Mouse (Mus musculus) kidney, postnatal 10 days (tissue): ENCODE data around the gene Tmem213.

Source experiments
- DNase-seq: peaks from one replicate; pipeline ENCODE4 v3.0.0; 2021; ENCODE audit warnings: mixed read lengths

Gene Tmem213

DNA sequence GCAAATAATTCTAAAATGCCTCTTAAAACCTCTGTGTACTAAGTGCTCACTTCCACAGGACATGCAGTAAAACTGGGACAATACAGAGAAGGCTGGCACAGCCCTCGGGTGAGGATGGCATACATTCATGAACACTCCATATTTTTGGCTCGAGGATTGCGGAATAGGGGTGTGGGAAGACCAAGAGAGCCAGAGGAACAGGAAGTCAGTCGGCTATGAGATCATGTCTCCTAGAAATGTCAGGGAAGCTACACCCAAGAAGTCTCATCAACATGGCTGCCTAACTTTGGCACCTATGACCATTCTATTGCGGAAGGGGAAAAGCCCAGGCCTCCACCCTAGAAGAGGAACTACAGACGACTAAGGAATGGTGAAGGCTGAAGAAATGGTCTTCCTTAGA lies 9.3 kb downstream of the Tmem213 start:
- DNase-seq = no peak

DNA sequence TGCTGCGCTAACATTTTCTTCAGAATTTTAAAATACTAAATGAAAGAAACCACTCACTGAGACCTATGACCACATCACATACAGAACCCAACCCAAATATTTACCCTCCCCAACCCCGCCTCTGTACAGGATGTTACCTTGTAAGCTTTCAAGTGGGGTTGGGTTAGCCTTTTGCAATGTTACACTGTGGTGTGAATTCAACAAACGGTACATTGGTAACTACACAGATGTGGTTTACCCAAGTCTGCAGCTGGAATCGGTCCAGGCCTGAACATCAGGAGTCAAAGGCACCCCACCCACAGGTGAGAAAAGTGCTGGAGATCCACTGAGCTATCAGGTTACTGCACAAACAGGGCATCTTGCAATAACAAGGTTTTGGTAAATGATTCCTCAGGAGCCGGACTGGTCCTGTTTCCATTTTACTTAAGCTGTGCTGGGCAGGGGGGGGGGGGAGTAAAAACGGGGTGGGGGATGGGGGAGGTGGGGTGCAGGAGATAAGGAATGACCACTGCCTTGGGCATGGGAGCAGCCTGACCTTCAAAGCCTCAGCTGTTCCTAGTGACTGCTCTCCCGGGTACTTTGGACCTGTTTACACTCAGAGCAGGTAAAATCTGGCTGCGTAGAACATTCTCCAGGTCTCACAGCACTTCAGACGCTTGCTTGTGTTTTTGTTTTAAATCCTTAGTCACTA lies 11.8 kb downstream of the Tmem213 start:
- peak; percentile 81 for DNase-seq

DNA sequence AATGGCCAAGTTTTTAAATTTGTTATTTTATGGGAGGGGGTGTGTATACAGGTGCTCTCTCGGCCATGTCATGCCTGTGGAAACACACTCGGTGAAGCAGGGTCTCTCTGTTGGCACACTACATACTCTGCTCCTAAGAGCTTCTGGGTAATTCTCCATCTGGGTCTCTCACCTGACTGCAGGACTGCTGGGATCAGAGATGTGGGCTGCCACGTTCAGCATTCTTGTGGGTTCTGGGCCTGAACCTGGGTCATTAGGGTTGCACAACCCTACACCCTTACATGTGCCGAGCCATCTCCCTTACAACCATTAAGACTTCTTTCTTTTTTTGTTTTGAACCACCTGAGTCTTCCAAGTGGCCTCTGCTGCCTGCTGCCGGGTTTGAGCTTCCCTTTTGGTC lies 12.8 kb downstream of the Tmem213 start:
- no peak for DNase-seq

DNA sequence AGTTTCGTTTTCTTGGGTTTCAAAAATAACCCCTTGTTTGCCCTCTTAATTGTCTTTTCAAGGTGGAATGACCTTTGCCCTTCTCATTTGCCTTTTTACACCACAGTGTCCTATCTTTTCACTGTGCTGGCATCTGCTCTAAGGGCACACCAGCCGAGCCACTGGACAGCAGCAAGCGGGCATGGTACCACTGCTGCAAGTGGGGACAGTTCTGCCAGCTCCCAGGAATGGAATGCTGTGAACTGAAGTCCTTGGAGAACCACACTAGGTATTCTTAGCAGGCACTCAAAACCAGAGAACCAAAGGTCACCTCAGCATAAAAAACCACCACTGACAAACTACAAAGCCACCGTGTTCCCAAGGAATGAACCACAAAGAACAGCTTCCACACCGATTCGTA lies 13.7 kb downstream of the Tmem213 start:
- peak; percentile 55 for DNase-seq

DNA sequence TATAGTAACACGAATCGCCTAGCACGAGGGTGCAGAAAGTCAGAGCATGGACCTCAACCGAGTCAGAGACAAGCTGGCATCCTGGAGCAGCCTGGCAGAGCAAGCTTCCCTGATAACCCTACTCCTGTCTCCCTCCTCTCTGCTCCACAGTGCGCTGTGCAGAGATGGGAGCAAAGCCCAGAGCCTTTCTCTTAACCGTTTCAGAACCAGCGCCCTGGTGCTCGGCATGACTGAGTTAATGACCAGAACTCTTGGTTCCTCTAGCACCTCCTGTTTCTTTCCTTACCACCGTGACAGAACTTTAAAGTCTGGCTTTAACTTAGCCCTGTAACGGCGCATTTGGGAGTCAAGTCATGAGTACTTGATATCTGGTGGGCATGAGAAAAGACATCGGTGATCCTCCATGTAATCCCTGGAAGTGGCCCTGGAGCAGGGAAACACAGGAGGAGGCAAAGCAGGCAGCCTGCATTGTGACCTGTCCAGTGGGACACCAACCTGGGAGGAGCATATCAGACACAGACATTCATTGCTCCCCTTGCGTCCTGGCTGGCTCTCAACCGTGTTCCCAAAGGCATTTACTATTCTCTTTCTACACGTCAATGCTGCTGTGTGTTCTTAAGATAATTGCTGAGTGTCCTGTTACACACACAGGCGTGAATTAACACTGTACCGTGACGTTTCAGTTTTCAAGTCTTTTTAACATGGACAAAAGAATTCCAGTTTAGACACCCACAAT lies 14.6 kb downstream of the Tmem213 start:
- DNase-seq = peak; percentile 22

DNA sequence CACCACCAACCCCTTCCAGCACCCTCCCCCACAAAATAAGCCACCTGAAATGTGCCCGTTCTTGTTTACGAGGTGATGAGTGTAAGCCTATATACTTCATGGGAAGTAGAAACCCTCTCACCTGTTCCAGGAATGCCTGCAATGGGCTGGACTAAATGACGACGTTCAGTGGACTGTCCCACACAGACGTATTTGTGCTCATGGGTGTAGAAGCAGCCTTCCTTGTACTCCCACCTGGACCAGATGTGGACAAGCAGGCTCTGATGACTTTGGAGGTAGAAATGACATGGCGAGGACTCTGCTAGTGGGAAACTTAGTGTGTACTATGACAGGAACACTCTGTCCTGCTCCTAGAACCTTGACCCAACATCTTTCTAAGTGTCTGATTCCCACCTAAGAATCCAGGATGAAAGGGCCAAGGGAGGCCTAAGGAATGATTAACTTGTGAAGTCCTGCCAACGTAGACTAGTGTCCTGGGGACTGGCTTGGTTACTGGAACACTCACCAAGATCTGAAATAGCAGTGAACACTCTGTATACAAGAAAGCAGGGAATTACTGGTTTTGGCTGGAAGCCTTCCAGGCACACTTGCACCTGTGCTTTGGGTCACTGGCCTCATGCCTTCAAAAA lies 15.3 kb downstream of the Tmem213 start, which contains the start of gene Atp6v0a4:
Gene Atp6v0a4, minus strand, starts transcription at position 380 of the 629 bp plus-strand sequence.
- DNase-seq = peak; percentile 74

DNA sequence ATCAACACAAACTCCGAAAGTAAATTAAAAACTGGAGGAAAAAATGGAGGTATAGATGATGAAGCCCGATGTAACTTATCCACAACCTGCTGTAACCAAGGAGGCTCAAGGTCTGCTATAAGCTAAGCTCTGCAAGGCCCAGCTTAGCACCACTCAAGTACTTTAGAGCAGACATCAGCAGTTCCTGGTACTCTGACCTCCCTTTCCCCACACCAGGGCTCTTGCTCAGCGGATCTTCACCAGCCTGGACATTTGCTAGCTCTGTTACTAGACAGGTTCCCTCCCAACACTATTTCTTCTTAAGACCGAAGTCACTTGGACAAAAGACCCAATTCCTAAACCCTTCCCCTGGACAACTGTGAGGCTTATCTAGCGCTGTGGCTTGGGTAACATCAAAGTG lies 15.8 kb downstream of the Tmem213 start:
- no peak for DNase-seq

DNA sequence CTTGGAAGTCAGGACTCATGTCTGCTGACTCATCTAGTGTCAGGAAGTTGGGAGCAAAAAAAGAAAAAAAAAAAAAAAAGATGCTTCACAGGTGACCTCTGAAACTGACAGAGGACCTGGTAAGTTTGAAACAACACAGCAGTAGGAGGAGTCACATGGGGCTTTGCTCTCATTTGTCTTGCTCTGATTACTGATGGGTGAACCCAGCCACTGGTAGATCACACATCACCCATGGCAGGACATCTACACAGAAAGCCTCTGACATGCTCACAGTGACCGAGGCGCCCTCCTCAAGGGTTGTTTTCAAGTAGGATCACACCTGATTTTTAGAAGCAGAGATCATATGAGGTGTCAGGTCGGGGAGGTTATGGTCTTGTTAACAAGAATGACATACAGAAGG lies 16.4 kb downstream of the Tmem213 start:
- no peak for DNase-seq

DNA sequence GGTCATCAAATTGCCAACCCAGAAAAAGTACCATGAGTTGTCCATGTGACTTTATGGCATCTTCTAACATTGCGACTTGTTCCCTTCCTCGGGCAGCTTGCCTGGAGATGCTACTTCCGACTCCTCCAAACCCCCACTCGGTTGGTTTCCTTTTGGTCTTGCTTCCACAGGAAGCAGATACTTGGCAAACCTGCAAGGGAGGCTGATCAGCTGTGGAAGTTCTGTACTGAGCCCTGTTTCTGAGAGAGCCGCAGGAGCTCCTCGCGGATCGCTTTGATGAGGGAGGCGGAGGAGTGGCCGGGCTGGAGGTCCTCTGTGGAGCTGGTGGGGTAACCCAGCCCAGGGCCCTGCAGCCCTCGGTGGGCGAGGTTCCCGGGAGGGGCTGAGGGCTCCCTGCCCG lies 19.1 kb downstream of the Tmem213 start:
- peak; percentile 60 for DNase-seq

DNA sequence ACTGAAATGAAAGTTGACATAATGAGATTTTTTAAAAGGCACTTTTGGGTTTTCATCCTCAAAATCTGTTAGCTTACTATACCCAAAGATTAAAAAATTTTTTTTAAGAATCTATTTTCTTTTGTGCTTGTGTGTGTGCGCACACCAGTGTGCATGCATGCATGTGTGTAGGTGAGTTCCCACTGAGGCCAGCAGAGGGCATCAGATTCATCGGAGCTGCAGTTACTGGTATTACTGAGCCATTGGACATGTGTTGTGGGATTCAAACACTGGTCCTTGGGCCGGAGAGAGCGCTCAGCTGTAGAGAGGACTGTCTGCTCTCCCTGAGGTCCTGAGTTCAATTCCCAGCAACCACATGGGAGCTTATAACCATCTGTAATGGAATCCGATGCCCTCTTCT lies 20.8 kb downstream of the Tmem213 start:
- DNase-seq = peak; percentile 25

DNA sequence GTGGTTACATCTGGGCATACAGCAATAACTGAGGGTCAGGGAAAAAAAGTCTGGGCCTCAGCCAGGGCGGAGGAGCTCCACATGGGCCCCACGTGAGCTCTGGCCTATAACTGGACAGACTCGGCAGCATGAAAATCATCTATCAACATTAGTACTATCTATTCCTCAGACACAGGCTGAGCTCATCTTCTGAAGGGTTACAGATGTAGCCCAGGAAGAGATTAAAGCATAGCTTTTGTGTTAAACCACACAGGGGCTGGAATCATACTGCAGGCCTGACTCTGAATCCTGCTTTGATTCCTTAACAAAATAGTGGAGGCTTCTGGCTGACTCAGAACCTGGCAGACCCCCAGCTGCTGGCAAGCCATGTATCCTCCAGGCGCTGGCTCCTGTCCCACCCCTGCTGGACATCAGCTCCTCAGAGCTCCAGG lies 22.8 kb downstream of the Tmem213 start:
- peak; percentile 76 for DNase-seq

DNA sequence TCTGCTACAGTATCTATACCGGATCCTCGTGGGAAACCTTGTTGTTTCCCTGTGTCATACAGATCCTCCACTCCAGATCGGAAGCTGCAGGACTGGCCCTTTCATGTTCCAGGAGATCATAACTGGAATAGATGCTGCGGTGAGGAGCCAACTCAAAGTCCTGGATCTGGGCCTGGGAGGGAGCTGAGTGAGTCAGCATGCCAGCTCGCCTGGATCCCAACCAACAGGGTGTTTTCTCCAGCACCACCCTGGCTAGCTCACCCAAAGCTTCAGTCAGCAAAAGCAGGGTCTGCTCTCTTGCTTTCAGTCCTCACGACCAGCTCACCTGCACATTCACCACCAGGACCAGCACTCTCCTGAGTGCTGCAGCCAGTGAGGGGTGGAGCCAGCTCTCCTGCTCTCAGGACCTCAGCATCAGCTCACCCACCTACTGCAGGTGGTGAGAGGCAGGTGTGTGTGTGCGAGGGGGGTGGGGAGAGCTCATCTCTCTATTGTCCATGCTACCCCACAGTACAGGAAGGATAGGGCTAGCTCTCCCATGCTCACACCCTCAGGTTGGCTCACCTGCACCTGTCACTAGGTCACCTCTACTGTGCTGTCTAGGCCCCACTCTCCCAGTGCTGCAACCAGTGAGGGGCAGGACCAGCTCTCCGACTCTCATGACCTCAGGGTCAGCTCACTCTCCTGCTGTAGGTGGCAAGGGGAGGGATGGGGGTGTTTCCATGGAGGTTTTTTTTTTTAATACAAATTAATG lies 25.9 kb downstream of the Tmem213 start:
- no peak for DNase-seq

DNA sequence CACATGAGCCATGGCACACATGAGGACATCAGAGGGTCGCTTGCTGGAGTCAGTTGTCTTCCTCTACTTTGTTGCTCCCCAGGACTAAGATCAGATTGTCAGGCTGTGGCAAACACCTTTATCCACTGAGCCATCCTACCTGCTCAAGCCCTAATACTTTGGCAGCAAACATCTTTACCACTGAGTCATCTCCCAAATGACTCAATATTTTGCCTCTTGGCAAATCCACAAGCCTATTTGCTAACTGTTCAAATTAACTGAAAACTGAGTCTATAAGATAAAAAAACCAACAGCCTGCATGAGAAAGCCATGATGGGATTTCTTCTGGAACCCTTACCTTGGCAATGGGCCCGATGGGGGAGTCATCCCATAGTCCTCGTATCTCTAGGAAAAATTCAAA lies 30.0 kb downstream of the Tmem213 start:
- DNase-seq = no peak

DNA sequence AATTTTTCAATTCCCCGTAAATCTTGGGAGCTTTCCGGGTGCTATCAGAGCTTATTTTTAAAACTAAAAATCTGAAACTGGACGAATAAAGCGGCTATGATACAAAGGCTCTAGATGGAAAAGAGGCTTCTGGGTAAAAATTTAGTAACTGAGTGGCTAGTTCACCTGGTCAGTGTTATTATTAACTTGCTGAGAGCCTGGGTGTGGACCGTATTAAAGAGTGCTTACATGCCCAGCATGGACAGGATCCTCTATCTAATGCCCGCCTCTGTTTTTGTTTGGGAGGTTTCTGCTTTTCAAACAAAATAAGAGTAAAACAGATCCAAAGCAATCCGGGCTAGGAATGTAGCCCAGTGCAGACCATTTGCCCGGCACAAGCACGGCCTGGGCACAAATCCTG lies 31.3 kb downstream of the Tmem213 start:
- DNase-seq = no peak

DNA sequence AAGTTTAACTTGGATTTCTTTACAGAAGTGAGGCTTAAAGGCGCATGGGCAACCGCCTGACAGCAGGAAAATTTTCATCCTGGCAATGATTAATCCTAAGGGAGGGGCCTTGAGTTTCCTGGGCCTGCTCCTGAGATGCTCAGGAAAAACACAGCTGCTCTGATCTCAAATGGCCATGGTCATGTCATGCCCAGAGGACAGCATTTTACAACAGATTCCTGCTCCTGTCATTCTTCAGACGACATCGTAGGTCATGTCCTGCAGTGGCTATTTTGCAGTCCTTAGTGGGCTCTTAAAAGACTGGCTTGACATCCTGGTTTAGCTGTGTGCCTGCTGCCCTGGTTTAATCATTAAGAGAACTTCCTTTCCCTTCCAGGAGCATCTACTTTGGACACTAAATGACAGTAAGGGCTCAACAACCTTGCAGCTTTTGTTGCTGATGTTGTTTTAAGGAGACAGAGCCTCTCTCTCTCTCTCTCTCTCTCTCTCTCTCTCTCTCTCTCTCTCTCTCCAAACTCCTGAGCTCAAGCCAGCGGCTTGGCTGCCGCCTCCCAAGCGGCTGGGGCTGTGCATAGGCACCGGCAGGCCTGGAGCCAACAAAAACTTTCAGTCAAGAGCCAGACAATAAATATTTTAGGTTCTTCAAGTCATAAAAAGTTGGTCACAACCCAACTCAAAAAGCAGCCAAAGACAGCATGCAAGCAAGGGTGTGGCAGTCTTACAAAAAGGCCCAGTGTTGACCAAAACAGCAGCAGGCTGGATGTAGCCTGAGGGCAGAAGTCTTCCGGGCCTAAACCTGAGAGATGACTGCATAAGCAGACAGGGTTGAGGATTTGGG lies 35.3 kb downstream of the Tmem213 start:
- peak; percentile 86 for DNase-seq

DNA sequence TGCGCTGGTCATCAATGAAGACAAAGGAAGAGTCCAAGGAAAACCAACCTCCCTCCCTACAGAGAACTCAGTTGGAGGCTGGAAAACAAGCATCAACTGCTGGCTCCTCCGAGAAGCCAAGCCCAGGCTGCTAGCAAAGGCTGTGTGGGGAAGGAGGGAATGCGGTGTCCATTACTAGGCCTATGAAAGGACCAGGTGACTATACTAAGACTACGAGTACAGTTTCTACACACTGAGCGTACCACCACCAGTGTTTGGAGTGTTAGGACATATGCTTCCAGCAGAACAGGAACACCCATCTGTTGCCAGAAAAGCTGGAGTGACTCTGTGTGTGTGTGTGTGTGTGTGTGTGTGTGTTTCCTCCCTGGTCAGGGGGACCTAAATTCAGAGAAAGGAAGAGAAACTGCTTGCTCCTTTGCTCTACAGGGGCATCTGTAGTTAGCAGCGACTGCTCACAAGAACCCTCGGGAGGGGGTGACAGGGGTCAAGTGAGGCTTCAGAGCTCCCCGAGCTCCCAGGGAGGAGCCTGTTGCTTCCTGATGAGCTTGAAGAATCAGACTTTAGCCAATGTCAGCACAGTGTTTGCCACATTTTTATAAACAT lies 36.5 kb downstream of the Tmem213 start:
- peak; percentile 78 for DNase-seq

DNA sequence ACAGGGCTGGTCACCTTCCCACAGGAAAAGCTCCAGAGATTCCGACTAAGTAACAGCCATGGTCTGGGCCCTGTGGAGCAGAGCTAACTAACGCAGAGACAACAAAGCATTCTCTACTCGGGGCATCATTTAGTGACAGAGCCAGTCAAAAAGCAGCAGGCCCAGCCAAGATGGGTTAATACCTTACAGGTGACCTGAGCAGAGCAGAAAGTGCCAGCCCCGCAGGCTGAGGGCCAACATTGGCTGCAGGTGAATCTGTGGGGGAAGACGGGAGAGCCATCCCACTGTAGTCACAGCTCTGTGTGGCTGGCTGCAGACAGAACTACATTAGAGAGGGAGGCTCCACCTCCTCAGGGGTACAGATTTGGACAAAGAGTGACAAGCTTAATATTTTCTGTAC lies 38.2 kb downstream of the Tmem213 start:
- no peak for DNase-seq

DNA sequence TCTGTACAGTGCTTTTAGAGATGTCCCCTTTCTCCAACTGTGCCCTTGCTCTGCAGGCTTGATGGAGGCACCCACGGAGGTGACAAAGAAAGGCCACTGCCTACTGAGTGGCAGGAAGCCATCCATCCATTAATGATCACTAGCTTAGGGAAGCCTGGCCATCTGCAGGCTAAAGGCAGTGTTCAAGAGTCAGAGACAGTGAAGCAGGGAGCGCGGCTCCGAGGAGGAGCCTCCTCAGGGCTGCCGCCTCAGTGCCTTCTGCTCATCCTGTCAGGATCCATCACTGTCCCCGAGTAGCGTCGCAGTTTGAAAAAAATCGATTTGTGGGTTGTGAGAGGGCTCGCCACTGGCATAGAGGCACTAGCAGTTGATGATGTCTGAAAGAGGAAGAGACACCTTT lies 39.6 kb downstream of the Tmem213 start:
- DNase-seq = no peak

DNA sequence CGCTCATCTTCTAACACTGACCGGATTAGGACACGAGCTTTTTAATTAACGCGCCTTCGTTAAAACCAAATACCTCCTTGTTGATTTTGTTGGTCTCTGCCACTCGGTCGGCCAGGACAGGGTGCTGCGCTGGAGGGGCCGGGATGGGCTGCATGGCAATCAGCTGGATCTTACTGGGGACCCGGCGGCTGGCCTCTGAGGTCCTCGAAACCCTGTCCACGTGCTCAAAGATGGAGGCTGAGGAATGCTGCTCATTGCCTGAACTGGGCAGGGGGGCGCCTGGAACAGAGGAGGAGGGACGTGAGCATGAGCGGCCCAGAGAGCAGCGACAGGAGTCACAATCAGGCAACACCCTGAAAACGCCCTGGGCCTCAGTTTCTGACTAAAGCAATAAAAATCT lies 40.4 kb downstream of the Tmem213 start:
- no peak for DNase-seq

DNA sequence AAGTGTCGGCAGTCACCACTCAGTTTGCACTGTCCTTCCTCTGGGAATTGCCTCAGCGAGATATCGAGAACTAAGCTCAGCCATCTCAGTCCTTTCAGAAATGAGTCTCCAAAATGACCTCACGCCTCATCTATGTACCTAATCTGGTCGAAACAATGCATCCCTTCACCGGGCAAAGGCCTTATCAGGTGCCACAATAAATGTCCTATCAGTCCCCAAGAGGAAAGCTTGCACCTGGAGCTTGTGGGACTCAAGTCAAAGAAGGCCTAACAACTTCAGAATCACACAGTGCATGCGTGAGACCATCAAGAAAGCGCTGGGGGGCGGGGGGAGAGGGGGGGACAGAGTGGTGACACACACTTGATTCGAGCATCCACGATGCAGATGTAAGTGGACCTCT lies 43.2 kb downstream of the Tmem213 start:
- no peak for DNase-seq

DNA sequence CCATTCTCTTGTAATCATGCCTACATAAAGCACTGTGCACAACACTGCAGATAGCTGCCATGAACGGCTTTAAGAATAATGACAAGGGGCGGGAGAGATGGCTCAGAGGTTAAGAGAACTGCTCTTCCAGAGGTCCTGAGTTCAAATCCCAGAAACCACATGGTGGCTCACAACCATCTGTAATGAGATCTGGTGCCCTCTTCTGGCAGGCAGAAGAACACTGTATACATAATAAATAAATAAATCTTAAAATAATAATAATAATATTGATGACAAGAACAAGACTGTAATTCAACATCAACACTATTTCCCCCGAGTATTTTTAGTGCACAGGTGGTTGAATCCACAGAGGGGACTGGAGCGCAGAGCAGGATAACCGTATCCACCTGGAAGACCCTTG lies 47.1 kb downstream of the Tmem213 start:
- DNase-seq = no peak

DNA sequence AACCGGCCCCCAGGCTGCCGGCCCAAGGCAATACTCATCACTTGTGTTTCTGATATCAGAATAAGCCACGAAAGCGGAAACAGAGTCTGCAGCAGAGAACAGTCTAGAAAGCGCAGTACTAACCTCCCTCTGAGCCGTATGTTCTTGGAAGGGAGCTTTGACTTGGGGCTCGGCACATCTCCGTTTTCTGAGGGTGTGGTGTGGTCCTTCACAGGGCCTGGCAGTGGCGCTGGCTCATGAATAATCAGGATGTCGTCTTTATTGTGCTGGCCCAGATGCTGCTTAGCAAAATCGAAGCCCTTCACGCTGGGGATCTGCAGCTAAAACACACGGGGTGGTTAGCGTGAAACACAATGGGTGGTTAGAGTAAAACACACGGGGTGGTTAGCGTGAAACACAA lies 48.9 kb downstream of the Tmem213 start:
- DNase-seq = no peak
